Mouse (Mus musculus): ENCODE results near the gene Tmc2.
A peak's percentile ranks its signal among the peaks of the same experiment; 100 is the strongest.

Gene Tmc2

DNA sequence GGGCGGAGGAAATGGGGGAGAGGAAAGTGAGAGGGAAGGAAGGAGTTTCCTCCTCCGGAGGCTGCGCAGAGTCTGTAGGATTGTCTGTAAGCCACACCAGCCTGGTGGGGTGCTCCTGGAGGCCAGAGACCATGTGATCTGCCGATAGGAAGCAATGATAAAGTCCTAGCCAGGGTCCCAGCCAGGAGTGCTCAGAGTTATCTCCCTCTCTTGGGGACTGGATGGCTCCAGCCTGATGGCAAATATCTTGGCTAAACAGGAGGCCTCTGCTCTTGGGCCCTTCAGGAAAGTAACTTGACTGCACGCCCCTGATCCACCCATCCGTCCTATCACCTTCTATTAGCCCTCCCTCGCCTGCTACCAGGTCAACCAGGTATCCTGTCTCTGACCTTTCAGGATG is 53.2 kb downstream of the Tmc2 start:
- DNase-seq (ENCODE audit: low read depth, low spot score), result no peak

DNA sequence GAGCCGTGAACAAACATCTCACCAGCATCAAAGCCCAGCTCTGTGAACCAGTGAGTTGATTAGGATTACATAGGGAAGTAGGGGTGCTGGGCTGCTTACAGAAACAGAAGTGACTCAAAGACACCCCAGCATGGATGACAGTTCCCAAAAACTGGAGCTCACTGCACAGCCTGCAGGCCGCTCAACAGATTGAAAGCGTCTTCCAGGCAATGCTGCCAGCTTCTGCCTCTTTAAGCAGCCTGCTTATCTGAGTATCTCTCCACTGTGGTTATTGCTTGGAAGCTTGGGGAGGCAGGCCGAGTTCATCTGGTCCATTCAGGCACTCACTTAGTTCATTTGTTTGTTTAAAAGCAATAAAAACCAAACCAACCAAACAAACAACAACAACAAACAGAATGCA is 61.8 kb downstream of the Tmc2 start:
- no peak for DNase-seq (ENCODE audit: low read depth, low spot score)

DNA sequence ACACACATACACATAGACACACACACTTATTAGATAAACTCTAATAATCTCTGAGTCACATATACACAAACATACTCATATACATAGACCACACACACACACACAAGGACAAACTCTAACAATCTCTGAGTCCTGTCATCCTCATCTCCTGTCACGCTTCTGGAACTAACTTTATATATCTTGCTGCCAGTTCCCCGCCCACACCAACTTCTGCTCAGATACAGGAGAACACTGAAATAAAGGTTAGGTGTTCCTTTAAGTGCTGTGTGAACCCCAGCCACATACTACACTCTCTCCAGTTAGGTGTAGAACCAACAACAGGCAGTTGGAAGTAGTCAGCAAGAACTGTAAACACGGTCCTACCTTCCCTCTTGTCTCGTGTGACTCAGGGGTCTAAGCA is 65.8 kb downstream of the Tmc2 start:
- no peak for DNase-seq (ENCODE audit: low read depth, low spot score)

DNA sequence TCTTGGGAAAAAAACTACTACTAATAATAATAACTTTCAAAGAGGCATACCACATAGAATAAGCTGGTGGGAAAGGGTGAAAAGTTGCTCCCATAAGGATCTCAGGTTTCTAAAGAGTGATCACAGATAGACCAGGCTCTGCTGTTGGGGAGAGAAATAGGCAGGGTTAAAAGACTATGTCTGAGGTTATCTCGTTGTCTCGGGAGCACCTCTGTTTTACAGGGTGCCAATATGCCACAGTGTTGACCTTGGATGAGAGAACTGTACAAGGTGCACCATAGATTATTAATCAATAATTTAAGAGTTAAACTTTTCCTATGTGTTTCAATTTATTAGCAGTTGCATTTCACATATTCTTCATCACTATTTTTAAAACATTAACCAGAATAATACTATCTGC is 66.9 kb downstream of the Tmc2 start:
- no peak for DNase-seq (ENCODE audit: low read depth, low spot score)

DNA sequence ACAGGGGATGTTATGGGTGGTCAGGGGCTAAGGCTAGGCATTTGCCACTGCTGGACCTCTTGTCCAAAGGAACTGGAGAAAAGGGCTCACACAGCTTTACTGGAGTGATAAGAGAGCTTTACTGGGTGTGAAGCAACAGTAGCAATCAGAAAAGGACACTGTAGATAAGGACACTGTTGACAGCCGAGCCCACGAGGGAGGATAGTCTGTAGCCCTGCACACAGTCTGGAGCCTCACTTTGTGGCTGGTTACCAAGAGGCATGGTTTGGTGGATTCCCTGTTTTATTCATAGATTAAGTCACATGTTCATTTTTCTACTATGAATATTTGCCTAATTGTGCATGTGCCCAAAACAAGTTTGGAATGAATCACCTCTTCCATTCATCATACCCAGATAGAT is 67.4 kb downstream of the Tmc2 start:
- no peak for DNase-seq (ENCODE audit: low read depth, low spot score)

DNA sequence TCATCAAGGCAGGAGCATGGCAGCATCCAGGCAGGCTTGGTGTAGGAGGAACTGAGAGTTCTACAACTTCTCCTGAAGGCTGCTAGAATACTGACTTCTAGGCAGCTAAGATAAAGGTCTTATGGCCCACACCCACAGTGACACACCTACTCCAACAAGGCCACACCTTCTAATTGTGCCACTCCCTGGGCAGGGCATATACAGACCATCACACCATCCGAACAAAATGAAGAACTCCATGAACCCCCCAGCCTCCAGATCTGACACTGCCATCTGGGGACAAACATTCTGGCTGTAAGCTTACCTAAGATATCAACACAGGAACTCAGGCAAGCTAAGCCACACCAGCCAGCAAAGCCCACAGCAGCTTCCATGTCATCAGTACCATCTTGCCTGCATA is 70.5 kb downstream of the Tmc2 start:
- no peak for DNase-seq (ENCODE audit: low read depth, low spot score)

DNA sequence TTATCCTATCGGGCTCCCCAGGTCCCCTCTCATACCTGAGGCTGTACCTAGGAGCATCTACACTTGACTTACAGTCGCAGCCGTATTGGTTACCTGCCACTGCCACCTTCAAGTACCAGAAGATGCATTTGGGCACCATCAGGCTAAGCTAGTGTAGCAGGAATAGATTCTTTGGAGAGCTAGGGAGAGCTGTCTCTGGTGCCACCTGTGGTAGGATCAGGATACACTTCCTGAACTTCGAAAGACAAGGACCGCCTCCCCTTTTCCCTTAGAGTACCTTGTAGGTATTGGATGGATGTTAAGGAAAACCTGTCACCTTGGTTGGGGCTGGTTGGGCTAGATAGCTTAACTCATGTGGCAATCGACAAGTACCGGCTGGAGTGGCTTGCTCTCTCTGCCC is 73.1 kb downstream of the Tmc2 start:
- DNase-seq (ENCODE audit: low read depth, low spot score), result no peak

DNA sequence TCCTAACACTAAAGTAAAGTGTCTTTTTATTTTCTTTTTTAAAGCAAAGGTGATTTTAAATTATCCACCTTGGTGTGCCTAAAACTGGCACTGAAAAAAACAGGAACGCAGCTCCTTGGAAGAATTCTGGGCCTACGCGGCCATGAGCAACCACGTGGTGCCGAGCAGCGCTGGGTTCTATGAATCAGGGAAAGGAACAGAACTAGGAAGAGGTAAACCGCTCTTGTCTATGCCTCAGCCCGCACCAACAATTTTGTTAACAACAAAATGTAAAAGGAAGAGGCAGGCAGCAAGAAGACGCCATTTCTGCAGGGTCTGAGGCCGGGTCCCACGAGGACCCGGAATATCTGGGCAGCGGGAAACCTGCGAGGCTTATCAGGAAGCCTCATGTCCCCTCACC is 78.7 kb downstream of the Tmc2 start:
- no peak for DNase-seq (ENCODE audit: low read depth, low spot score)

DNA sequence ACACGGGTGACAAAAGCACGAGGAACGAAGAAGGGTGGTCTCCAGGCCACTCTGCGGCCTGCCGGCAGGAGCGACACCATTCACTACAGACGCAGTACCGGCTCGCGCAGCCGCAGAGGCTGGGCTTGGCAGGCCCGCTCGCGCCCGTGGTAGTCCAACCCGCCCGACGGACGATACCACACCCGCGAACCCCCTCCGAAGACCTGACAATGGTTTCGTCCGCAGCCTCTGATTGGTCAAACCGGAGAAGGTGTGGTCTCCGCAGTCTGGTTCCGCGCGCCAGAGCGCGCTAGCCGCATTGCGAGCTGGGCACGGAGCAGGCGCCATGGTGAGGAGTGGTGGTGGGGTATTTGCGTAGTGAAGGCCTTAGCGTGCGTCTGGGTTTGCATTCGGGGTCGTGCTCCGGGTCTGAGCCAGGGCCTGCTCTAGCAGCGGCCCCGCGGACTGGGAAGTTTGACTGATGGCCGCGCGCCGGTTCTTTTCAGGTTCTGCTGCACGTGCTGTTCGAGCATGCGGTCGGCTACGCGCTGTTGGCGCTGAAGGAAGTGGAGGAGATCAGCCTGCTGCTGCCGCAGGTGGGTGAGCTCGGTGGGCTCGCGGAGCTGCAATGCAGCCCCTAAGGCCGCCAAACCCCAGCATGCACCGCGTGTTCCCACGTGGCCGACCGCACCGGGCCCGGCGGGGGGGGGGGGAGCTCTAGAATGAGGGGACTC is 79.3 kb downstream of the Tmc2 start, which contains the start of gene Nop56:
Gene Nop56, plus strand, starts transcription at position 282 of the 713 bp plus-strand sequence.
- DNase-seq (ENCODE audit: low read depth, low spot score), result peak; percentile 98

DNA sequence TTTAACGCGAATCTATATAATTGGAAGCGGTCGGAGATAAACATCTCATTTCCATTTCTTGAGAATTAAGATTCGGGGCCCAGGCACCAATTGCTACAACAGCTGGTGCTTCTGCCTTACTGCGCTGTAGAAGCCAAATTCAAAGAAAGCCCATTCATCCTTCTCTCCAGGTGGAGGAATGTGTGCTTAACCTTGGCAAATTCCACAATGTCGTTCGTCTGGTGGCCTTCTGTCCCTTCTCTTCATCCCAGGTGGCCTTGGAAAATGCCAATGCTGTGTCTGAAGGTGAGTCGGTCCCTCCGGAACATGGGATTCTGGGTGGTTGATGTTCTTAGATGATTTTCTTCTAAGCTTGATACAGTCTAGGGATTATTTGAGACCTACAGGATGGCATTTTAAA is 79.9 kb downstream of the Tmc2 start:
- DNase-seq (ENCODE audit: low read depth, low spot score), result no peak

DNA sequence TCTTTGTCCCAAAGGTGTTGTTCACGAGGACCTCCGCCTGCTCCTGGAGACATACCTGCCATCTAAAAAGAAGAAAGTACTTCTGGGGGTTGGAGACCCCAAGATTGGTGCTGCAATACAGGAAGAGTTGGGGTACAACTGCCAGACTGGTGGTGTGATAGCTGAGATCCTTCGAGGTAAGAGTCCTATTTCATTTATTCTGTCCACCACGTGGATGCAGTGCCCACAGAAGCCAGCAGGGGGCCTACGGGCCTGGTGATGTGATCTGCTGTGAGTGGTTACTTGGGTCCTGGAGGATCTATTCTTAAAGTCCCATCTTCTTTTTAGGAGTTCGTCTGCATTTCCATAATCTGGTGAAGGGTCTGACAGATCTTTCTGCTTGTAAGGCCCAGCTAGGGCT is 80.7 kb downstream of the Tmc2 start:
- no peak for DNase-seq (ENCODE audit: low read depth, low spot score)

DNA sequence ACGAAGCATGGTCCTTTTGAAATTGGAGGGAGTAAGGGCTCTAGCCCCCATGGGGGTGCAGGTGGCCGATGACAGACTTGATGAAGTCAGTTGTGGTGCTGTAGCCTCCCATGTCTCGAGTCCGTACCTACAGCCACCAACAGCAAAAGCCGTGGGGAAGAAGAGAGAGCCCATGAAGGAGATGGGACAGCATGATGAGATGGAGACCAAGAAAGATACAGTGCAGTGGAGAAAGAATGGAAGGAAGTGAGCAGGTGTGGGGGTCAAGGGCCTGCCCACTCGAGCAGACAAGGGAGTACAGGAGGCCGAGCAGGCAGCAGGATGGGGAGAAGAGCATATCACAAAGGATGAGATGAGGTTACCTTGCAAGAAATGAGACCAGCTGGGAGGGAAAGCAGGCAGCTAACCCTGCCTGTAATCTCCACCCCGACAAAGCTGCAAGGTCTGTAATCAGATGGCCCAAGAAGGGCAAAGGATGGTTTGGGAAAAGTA is 84.7 kb downstream of the Tmc2 start:
- DNase-seq (ENCODE audit: low read depth, low spot score), result no peak

DNA sequence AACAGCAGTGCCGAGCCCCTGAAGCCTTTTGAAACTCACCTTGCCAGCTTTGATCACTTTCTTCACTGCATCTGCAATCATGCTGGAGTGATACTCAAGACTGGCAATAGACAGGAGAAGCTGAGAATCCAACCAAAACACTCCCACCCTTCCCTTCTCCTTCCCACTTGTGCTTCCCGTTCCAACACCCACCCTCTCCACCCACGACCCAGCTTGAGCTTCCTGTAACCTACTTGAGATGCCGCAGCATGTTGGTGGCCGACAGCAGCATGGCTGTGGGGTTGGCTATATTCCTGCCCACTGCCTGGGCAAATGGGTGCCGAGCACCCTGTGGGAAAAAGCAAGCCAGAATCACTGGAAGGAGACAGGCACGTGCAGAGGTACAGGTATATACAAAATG is 85.2 kb downstream of the Tmc2 start:
- no peak for DNase-seq (ENCODE audit: low read depth, low spot score)

DNA sequence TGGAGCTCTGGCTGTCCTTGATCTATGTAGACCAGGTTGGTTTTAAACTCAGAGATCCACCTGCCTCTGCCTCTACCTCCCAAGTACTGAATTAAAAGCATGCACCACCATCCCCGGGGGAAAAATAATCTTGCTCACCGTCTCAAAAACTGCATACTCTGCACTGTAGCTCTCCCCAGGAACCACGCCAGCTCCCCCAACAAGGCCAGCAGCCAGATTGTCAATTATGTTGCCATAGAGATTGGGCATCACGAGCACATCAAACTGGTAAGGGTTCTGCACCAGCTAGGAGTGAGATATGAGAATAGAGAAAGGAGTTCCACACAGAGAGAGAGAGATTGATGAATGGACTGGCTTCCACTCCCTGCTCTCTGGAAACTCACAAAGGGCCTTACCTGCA is 85.8 kb downstream of the Tmc2 start:
- DNase-seq (ENCODE audit: low read depth, low spot score), result no peak

DNA sequence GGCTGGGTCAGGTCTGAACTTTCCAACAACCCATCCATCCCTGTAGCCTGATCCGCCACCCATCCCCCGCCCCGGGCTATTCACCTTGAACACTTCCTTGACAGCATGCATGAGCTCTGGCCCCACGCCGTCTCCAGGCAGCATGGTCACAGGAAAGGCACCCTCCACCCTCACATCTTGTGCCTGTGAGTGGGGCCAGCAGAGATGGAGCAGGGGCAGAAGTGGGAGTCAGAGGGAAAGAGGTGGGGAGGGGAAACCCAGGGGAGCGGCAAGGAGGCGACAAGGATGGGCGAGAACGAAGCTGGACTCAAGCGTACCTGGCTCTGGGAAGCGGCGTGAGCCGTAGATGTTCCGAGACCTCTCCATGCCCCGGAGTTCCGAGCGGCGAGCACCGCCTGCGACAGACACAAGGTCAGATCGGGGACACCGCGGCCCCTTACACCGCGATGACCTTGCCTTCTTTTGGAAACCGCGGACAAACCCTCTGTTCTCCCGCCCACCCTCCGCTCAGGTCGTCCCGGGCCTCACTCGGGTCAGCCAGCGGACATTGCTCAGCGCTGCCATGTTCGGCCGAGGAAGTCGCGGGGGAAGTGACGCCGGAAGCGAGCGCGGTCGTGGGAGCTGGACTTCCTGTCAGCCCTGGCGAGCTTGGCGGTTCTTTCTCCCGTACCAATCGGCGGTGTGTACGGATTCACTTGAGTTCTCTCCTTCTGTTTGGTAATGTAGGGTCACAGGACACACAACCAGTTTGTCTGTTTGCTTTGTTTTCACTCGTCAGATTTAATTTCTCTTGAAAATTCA is 89.1 kb downstream of the Tmc2 start, which contains the start of gene Idh3b:
Gene Idh3b, minus strand, starts transcription at position 694 of the 801 bp plus-strand sequence.
- DNase-seq (ENCODE audit: low read depth, low spot score), result peak; percentile 81

DNA sequence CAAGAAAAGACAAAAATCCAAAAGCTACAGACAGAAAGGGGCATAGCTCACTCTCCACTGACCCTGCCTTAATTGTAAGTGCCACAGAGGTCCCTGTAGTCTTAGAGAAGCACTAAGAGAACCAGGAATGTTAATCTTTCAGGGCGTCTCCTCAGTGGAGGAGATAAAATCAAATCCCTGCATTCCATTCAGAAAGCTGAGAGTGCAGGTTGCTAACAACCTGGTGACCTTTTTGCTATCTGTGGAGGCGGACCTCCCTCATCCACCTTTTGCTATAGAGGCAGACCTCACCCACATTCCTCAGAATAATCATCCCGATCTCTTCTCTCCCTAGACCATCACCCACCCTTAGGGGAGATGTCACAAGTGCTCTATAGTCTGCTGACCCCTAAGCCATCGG is 94.1 kb downstream of the Tmc2 start:
- DNase-seq (ENCODE audit: low read depth, low spot score), result no peak

DNA sequence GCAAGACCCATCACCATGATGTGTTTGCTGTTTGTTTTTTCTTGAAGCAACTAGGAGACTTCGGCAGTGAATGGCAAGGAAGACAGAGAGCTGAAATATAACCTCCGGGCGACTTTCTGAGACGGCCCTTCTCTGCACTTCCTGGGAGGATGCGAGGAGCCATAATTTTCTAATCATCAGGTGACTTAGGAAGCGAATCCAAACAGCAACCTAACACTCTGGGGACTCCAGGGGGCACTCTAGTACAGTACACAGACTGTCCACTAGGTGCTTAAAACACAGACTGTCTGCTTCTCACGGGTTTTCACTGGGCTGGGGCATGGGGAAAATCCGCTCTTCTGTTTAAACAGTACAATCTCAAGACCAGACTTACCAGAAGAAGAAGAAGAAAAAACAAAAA is 96.4 kb downstream of the Tmc2 start:
- peak; percentile 81 for DNase-seq (ENCODE audit: low read depth, low spot score)

DNA sequence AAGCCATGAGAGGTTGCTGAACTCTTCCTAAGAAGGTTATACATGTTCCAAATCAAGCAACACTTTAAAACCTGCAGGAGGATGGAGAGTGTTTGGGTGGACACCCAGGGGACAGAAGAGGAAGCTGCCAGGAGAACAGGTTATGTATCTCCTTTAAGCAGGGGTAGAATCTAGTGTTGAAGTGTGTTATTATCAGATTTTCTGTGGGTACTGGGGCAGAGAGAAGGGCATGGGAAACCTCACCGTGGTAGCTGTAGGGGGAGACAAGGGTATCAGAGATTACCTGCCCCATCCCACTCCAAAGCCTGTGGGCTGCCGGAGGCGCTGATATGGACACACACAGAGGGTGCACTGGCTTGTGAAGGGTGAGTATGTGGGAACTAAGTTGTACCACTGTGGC is 98.0 kb downstream of the Tmc2 start:
- no peak for DNase-seq (ENCODE audit: low read depth, low spot score)

DNA sequence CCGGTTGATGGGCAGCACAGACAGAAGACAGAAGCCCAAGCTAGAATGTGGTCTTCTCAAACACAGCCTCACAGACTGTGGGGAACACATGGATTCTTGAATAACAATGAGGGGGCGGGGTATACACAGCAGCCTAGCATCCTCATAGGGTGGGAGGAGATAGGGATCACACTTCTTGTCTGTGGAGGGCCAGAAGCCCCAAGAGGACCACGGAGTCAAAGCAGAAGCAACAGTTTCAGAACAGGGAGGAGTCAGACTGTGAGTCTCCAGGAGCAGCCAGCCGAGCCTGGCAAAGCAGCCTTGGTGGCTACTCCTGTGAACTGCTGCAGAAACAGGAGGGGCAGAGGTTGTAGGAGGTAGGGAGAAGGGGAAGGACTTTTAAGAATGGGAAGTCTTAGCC is 98.5 kb downstream of the Tmc2 start:
- DNase-seq (ENCODE audit: low read depth, low spot score), result no peak

DNA sequence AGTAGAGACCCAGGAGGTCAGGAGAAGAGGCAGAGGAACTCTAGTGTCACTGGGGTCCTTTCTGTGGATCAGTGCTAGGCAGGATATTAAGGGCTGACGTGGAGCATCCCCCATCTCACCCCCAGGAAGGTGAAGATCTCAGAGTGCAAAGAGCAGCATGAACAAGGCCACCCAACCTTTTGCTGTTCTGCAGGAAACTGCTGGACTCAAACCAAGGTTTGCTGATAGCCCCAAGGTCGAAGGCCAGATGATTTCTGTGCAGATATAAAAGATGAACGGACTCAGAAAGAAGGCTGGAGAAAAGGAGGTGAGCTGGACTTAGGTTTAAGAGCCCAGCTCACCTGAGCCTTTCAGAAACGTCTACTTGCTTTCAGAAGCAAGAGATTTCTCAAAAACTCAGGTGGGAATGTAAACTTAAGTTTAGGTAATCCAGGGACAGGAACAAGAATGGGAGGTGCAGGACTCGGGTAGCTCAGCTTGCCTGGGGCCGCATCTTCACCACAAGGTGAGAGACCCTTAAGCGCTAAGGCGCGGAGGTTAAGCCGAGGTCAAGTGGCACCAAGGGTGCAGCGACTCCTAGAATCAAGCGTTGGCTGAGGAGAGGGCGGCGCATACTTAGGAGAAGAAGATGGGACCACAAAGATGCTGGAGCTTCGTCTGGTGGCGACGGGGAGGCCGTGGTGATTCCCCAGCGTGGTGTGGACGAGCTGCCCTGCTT is 99.4 kb downstream of the Tmc2 start:
- DNase-seq (ENCODE audit: low read depth, low spot score), result no peak

DNA sequence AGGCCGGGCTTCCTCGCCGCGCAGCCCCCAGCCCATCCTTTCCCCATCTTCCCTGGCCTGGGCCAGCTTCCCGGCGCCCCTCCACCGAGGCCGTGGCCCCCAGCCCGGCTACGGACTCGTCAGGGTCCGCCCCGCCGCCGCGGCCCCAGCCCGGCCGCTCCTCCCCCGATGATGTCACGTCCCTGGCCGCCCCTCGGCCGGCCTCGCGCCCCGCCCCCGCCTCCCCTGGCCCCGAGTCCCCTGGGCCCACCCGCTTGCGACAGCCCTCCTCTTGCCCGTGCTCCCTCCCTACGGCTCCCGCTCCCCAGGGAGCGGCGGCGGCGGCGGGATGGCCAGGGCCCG is 99.9 kb downstream of the Tmc2 start, which contains the start of gene Ebf4:
Gene Ebf4, plus strand, starts transcription at position 234 of the 342 bp plus-strand sequence.
- DNase-seq (ENCODE audit: low read depth, low spot score), result no peak
